20 mouse cellular contexts compared by ENCODE assay signal in genomic region chrX:13360436-13360835, GRCm38 (mm10).
"Had no signal": no experiment of that assay in that cellular context is flagged by ENCODE, and none has a peak within 500 bp of the region (broad histone marks: within the 10 kb centered on the region; RNA-seq: fewer than 3 reads in every experiment).

No protein-coding gene starts in this region.

- H3K27me3 ChIP-seq: liver, embryonic 13.5 days; midbrain, embryonic 12.5 days; neural tube, embryonic 12.5 days had no signal

- H3K4me2 ChIP-seq: kidney, embryonic 15.5 days; limb, embryonic 12.5 days; limb, embryonic 15.5 days; liver, embryonic 13.5 days; midbrain, embryonic 12.5 days; midbrain, embryonic 15.5 days; neural tube, embryonic 12.5 days; neural tube, embryonic 15.5 days had no signal

- ATAC-seq: midbrain, embryonic 15.5 days had no signal

- H3K36me3 ChIP-seq: kidney, embryonic 15.5 days; limb, embryonic 12.5 days; limb, embryonic 15.5 days; liver, embryonic 13.5 days; midbrain, embryonic 12.5 days; midbrain, embryonic 15.5 days; neural tube, embryonic 12.5 days; neural tube, embryonic 15.5 days had no signal

- H3K9ac ChIP-seq: kidney, embryonic 15.5 days; limb, embryonic 12.5 days; limb, embryonic 15.5 days; liver, embryonic 13.5 days; midbrain, embryonic 12.5 days; midbrain, embryonic 15.5 days; neural tube, embryonic 12.5 days; neural tube, embryonic 15.5 days had no signal

- H3K4me3 ChIP-seq: kidney, embryonic 15.5 days; limb, embryonic 12.5 days; limb, embryonic 15.5 days; liver, embryonic 13.5 days; midbrain, embryonic 12.5 days; midbrain, embryonic 15.5 days; neural tube, embryonic 12.5 days; neural tube, embryonic 15.5 days had no signal

- DNase-seq: kidney, adult 8-10 months; kidney, postnatal 10 days; kidney, postnatal 36 days; left cerebral cortex, postnatal 4 days; liver, embryonic 13.5 days; lung, adult 2 months; right cerebral cortex, postnatal 14 days; right cerebral cortex, postnatal 4 days; thymus, adult 2 months; thymus, postnatal 14 days; thymus, postnatal 4 days had no signal

- H3K27ac ChIP-seq: kidney, embryonic 15.5 days; limb, embryonic 12.5 days; limb, embryonic 15.5 days; liver, embryonic 13.5 days; macrophage; midbrain, embryonic 12.5 days; midbrain, embryonic 15.5 days; neural tube, embryonic 12.5 days; neural tube, embryonic 15.5 days; stomach, postnatal 0 days had no signal

- H3K9me3 ChIP-seq: kidney, embryonic 15.5 days; limb, embryonic 12.5 days; limb, embryonic 15.5 days; liver, embryonic 13.5 days; midbrain, embryonic 12.5 days; midbrain, embryonic 15.5 days; neural tube, embryonic 12.5 days; neural tube, embryonic 15.5 days had no signal

- H3K4me1 ChIP-seq: kidney, embryonic 15.5 days; limb, embryonic 12.5 days; limb, embryonic 15.5 days; liver, embryonic 13.5 days; midbrain, embryonic 12.5 days; midbrain, embryonic 15.5 days; neural tube, embryonic 12.5 days; neural tube, embryonic 15.5 days had no signal
